Mouse (Mus musculus): ENCODE data around the gene Acaa1b. TPM values are rescaled to one million over a fixed set of nuclear protein-coding genes. Genes with fewer than 3 reads are reported as not detected.
A peak's percentile ranks its signal among the peaks of the same experiment; 100 is the strongest.

The Acaa1b gene
- polyA plus RNA-seq, 1 experiment from 2014 or later: 2.3 TPM

- no peaks in the 10 kb centered on the region for H3K36me3 ChIP-seq (ENCODE audit: control insufficient read depth, insufficient read depth, low read length)
- 81% methylated on average over 18 of the region's 18 CpGs for WGBS
Measured at GRCm38 (mm10) chr9:119122596-119123369, 34.1 kb downstream of the Acaa1b start.

GRCm38 (mm10) chr9:119120168-119120560, 36.7 kb downstream of the Acaa1b start:
- no peaks in the 10 kb centered on the region for H3K4me1 ChIP-seq (ENCODE audit: control insufficient read depth, insufficient read depth, low read length)
- no peaks in the 10 kb centered on the region for H3K36me3 ChIP-seq (ENCODE audit: control insufficient read depth, insufficient read depth, low read length)
- H3K4me3 ChIP-seq (replicated peaks; ENCODE audit: low read length): no peak overlapping the region
- H3K9ac ChIP-seq (ENCODE audit: low read length): no peak overlapping the region
- no peak overlapping the region for H3K27ac ChIP-seq (ENCODE audit: low read length)
- no peaks in the 10 kb centered on the region for H3K9me3 ChIP-seq (replicated peaks; ENCODE audit: control insufficient read depth, low read length)
- H3K4me2 ChIP-seq (ENCODE audit: low read depth, low read length): no peak overlapping the region
- 67% methylated on average over 3 of the region's 3 CpGs for WGBS
- ATAC-seq (ENCODE audit: insufficient read depth, low FRiP score): no peak
- no peaks in the 10 kb centered on the region for H3K27me3 ChIP-seq (ENCODE audit: control insufficient read depth, insufficient read depth, low read length)

More at GRCm38 (mm10) chr9:119122596-119123369, 34.1 kb downstream of the Acaa1b start:
- Histone ChIP-seq H3K4me3 (replicated peaks; ENCODE audit: low read length) (no peak overlapping the region), H3K4me2 (ENCODE audit: low read depth, low read length) (no peak overlapping the region), H3K9me3 (replicated peaks; ENCODE audit: control insufficient read depth, low read length) (no peaks in the 10 kb centered on the region), H3K27ac (ENCODE audit: low read length) (no peak overlapping the region), H3K9ac (ENCODE audit: low read length) (no peak overlapping the region), H3K27me3 (ENCODE audit: control insufficient read depth, insufficient read depth, low read length) (no peaks in the 10 kb centered on the region), H3K4me1 (ENCODE audit: control insufficient read depth, insufficient read depth, low read length) (no peaks in the 10 kb centered on the region)
- no peak for ATAC-seq (ENCODE audit: insufficient read depth, low FRiP score)

- no peaks in the 10 kb centered on the region for H3K27me3 ChIP-seq (ENCODE audit: control insufficient read depth, insufficient read depth, low read length)
- H3K9me3 ChIP-seq (replicated peaks; ENCODE audit: control insufficient read depth, low read length): no peaks in the 10 kb centered on the region
- 85% methylated on average over 19 of the region's 19 CpGs for WGBS
- H3K36me3 ChIP-seq (ENCODE audit: control insufficient read depth, insufficient read depth, low read length): no peaks in the 10 kb centered on the region
- H3K4me3 ChIP-seq (replicated peaks; ENCODE audit: low read length): no peak overlapping the region
- H3K4me1 ChIP-seq (ENCODE audit: control insufficient read depth, insufficient read depth, low read length): no peaks in the 10 kb centered on the region
- no peak for ATAC-seq (ENCODE audit: insufficient read depth, low FRiP score)
- H3K27ac ChIP-seq (ENCODE audit: low read length): no peak overlapping the region
- H3K4me2 ChIP-seq (ENCODE audit: low read depth, low read length): no peak overlapping the region
- no peak overlapping the region for H3K9ac ChIP-seq (ENCODE audit: low read length)
Measured at GRCm38 (mm10) chr9:119119409-119120167, 37.3 kb downstream of the Acaa1b start.

- Histone ChIP-seq H3K9me3 (replicated peaks; ENCODE audit: control insufficient read depth, low read length) (no peaks in the 10 kb centered on the region), H3K4me3 (replicated peaks; ENCODE audit: low read length) (no peak overlapping the region), H3K9ac (ENCODE audit: low read length) (no peak overlapping the region), H3K27ac (ENCODE audit: low read length) (no peak overlapping the region), H3K27me3 (ENCODE audit: control insufficient read depth, insufficient read depth, low read length) (no peaks in the 10 kb centered on the region), H3K4me1 (ENCODE audit: control insufficient read depth, insufficient read depth, low read length) (0 out of 2 replicates have a peak, but pooled peaks cover 9% of the 10 kb centered on the region), H3K4me2 (ENCODE audit: low read depth, low read length) (no peak overlapping the region), H3K36me3 (ENCODE audit: control insufficient read depth, insufficient read depth, low read length) (no peaks in the 10 kb centered on the region)
- ATAC-seq (ENCODE audit: insufficient read depth, low FRiP score): no peak
- WGBS: 81% methylated on average over 17 of the region's 17 CpGs
Measured at GRCm38 (mm10) chr9:119114911-119115310, 42.0 kb downstream of the Acaa1b start.

- no peak overlapping the region for H3K4me3 ChIP-seq (replicated peaks; ENCODE audit: low read length)
- no peak overlapping the region for H3K9ac ChIP-seq (ENCODE audit: low read length)
- no peaks in the 10 kb centered on the region for H3K36me3 ChIP-seq (ENCODE audit: control insufficient read depth, insufficient read depth, low read length)
- 38% methylated on average over 3 of the region's 3 CpGs for WGBS
- no peaks in the 10 kb centered on the region for H3K9me3 ChIP-seq (replicated peaks; ENCODE audit: control insufficient read depth, low read length)
- ATAC-seq (ENCODE audit: insufficient read depth, low FRiP score): no peak
- H3K4me2 ChIP-seq (ENCODE audit: low read depth, low read length): no peak overlapping the region
- H3K4me1 ChIP-seq (ENCODE audit: control insufficient read depth, insufficient read depth, low read length): 0 out of 2 replicates have a peak, but pooled peaks cover 10% of the 10 kb centered on the region
- H3K27ac ChIP-seq (ENCODE audit: low read length): peak overlapping the region; percentile 8; the same call in 1 of the 2 replicates
- H3K27me3 ChIP-seq (ENCODE audit: control insufficient read depth, insufficient read depth, low read length): no peaks in the 10 kb centered on the region
Measured at GRCm38 (mm10) chr9:119110640-119111039, 46.3 kb downstream of the Acaa1b start.

GRCm38 (mm10) chr9:119109685-119110353, 47.1 kb downstream of the Acaa1b start:
- Histone ChIP-seq H3K27me3 (ENCODE audit: control insufficient read depth, insufficient read depth, low read length) (no peaks in the 10 kb centered on the region), H3K27ac (ENCODE audit: low read length) (no peak overlapping the region), H3K4me2 (ENCODE audit: low read depth, low read length) (no peak overlapping the region), H3K36me3 (ENCODE audit: control insufficient read depth, insufficient read depth, low read length) (no peaks in the 10 kb centered on the region), H3K4me3 (replicated peaks; ENCODE audit: low read length) (no peak overlapping the region), H3K9ac (ENCODE audit: low read length) (no peak overlapping the region), H3K9me3 (replicated peaks; ENCODE audit: control insufficient read depth, low read length) (no peaks in the 10 kb centered on the region), H3K4me1 (ENCODE audit: control insufficient read depth, insufficient read depth, low read length) (0 out of 2 replicates have a peak, but pooled peaks cover 10% of the 10 kb centered on the region)
- no peak for ATAC-seq (ENCODE audit: insufficient read depth, low FRiP score)
- WGBS: 57% methylated on average over 12 of the region's 12 CpGs

- H3K36me3 ChIP-seq (ENCODE audit: control insufficient read depth, insufficient read depth, low read length): no peaks in the 10 kb centered on the region
- ATAC-seq (ENCODE audit: insufficient read depth, low FRiP score): no peak
- H3K9ac ChIP-seq (ENCODE audit: low read length): no peak overlapping the region
- H3K4me3 ChIP-seq (replicated peaks; ENCODE audit: low read length): no peak overlapping the region
- no peak overlapping the region for H3K4me2 ChIP-seq (ENCODE audit: low read depth, low read length)
- H3K27ac ChIP-seq (ENCODE audit: low read length): no peak overlapping the region
- no peaks in the 10 kb centered on the region for H3K27me3 ChIP-seq (ENCODE audit: control insufficient read depth, insufficient read depth, low read length)
- no peaks in the 10 kb centered on the region for H3K9me3 ChIP-seq (replicated peaks; ENCODE audit: control insufficient read depth, low read length)
- 90% methylated on average over 4 of the region's 4 CpGs for WGBS
- H3K4me1 ChIP-seq (ENCODE audit: control insufficient read depth, insufficient read depth, low read length): 0 out of 2 replicates have a peak, but pooled peaks cover 10% of the 10 kb centered on the region
Measured at GRCm38 (mm10) chr9:119107566-119107965, 49.3 kb downstream of the Acaa1b start.

GRCm38 (mm10) chr9:119102783-119103113, 54.1 kb downstream of the Acaa1b start:
- peak overlapping the region; percentile 64 for H3K9ac ChIP-seq (ENCODE audit: low read length)
- no peak for ATAC-seq (ENCODE audit: insufficient read depth, low FRiP score)
- no peaks in the 10 kb centered on the region for H3K9me3 ChIP-seq (replicated peaks; ENCODE audit: control insufficient read depth, low read length)
- H3K36me3 ChIP-seq (ENCODE audit: control insufficient read depth, insufficient read depth, low read length): no peaks in the 10 kb centered on the region
- peak overlapping the region; percentile 92 for H3K4me2 ChIP-seq (ENCODE audit: low read depth, low read length)
- 2% methylated on average over 19 of the region's 19 CpGs for WGBS
- H3K4me3 ChIP-seq (replicated peaks; ENCODE audit: low read length): peak overlapping the region; percentile 58
- no peaks in the 10 kb centered on the region for H3K4me1 ChIP-seq (ENCODE audit: control insufficient read depth, insufficient read depth, low read length)
- no peak overlapping the region for H3K27ac ChIP-seq (ENCODE audit: low read length)
- H3K27me3 ChIP-seq (ENCODE audit: control insufficient read depth, insufficient read depth, low read length): no peaks in the 10 kb centered on the region

Data from stomach, embryonic 16.5 days (tissue).